Mouse (Mus musculus): Measurements from ENCODE around the gene Lamp1. TPM values are rescaled to one million over a fixed set of nuclear protein-coding genes. Genes with fewer than 3 reads are reported as not detected.

Gene Lamp1
- polyA plus RNA-seq, 1 experiment from 2014 or later, result 305 TPM

- Histone ChIP-seq H3K27me3 (replicated peaks) (no peaks in the 10 kb centered on the region), H3K4me3 (0 out of 2 replicates have a peak overlapping the region, but pooled peaks have one; percentile 1), H3K36me3 (peaks cover 27% of the 10 kb centered on the region), H3K27ac (replicated peaks) (no peak overlapping the region), H3K9me3 (no peaks in the 10 kb centered on the region), H3K4me1 (peaks cover 48% of the 10 kb centered on the region), H3K9ac (no peak overlapping the region), H3K4me2 (peak overlapping the region; percentile 22; the same call in 1 of the 2 replicates)
- no peak for ATAC-seq (ENCODE audit: extremely low read depth, insufficient number of reproducible peaks, low FRiP score, low TSS enrichment)
- WGBS, result 39% methylated on average over 1 of the region's 1 CpGs
Measured at GRCm38 (mm10) chr8:13163563-13163962, 4.6 kb downstream of the Lamp1 start.

- H3K4me3 ChIP-seq, result no peak overlapping the region
- no peak overlapping the region for H3K27ac ChIP-seq (replicated peaks)
- H3K9ac ChIP-seq, result no peak overlapping the region
- H3K27me3 ChIP-seq (replicated peaks), result no peaks in the 10 kb centered on the region
- peaks cover 55% of the 10 kb centered on the region for H3K4me1 ChIP-seq
- H3K4me2 ChIP-seq, result peak overlapping the region; percentile 9; the same call in 1 of the 2 replicates
- no peak for ATAC-seq (ENCODE audit: extremely low read depth, insufficient number of reproducible peaks, low FRiP score, low TSS enrichment)
- no peaks in the 10 kb centered on the region for H3K9me3 ChIP-seq
- 82% methylated on average over 5 of the region's 5 CpGs for WGBS
- peaks cover 35% of the 10 kb centered on the region for H3K36me3 ChIP-seq
Measured at GRCm38 (mm10) chr8:13164361-13164760, 5.4 kb downstream of the Lamp1 start.

GRCm38 (mm10) chr8:13170510-13170909 is 11.5 kb downstream of the Lamp1 start:
- peak overlapping the region; percentile 12 for H3K4me2 ChIP-seq
- H3K9ac ChIP-seq, result no peak overlapping the region; the same call in 1 of the 2 replicates

GRCm38 (mm10) chr8:13174305-13174704 is 15.3 kb downstream of the Lamp1 start:
- peaks cover 24% of the 10 kb centered on the region for H3K4me1 ChIP-seq
- H3K4me2 ChIP-seq, result no peak overlapping the region
- no peak overlapping the region for H3K27ac ChIP-seq (replicated peaks)
- no peaks in the 10 kb centered on the region for H3K27me3 ChIP-seq (replicated peaks)
- peaks cover 94% of the 10 kb centered on the region for H3K36me3 ChIP-seq
- no peak overlapping the region for H3K4me3 ChIP-seq
- no peak for ATAC-seq (ENCODE audit: extremely low read depth, insufficient number of reproducible peaks, low FRiP score, low TSS enrichment)
- WGBS, result 90% methylated on average over 4 of the region's 4 CpGs
- no peaks in the 10 kb centered on the region for H3K9me3 ChIP-seq
- no peak overlapping the region for H3K9ac ChIP-seq

More at GRCm38 (mm10) chr8:13170510-13170909, 11.5 kb downstream of the Lamp1 start:
- H3K4me1 ChIP-seq, result peaks cover 32% of the 10 kb centered on the region
- H3K27ac ChIP-seq (replicated peaks), result peak overlapping the region; percentile 79
- no peak; the same call in 1 of the 2 replicates for ATAC-seq (ENCODE audit: extremely low read depth, insufficient number of reproducible peaks, low FRiP score, low TSS enrichment)
- H3K27me3 ChIP-seq (replicated peaks), result no peaks in the 10 kb centered on the region
- H3K36me3 ChIP-seq, result peaks cover 92% of the 10 kb centered on the region
- WGBS, result 25% methylated on average over 1 of the region's 1 CpGs
- H3K4me3 ChIP-seq, result no peak overlapping the region
- no peaks in the 10 kb centered on the region for H3K9me3 ChIP-seq

GRCm38 (mm10) chr8:13174811-13175210 is 15.8 kb downstream of the Lamp1 start:
- WGBS, result 89% methylated on average over 4 of the region's 4 CpGs
- no peak overlapping the region for H3K4me2 ChIP-seq
- peaks cover 24% of the 10 kb centered on the region for H3K4me1 ChIP-seq
- H3K27me3 ChIP-seq (replicated peaks), result no peaks in the 10 kb centered on the region
- no peak for ATAC-seq (ENCODE audit: extremely low read depth, insufficient number of reproducible peaks, low FRiP score, low TSS enrichment)
- H3K9ac ChIP-seq, result no peak overlapping the region
- peaks cover 89% of the 10 kb centered on the region for H3K36me3 ChIP-seq
- no peak overlapping the region for H3K4me3 ChIP-seq
- H3K27ac ChIP-seq (replicated peaks), result no peak overlapping the region
- H3K9me3 ChIP-seq, result no peaks in the 10 kb centered on the region

GRCm38 (mm10) chr8:13175650-13176049 is 16.7 kb downstream of the Lamp1 start:
- no peaks in the 10 kb centered on the region for H3K9me3 ChIP-seq
- H3K36me3 ChIP-seq, result peaks cover 84% of the 10 kb centered on the region
- H3K27me3 ChIP-seq (replicated peaks), result no peaks in the 10 kb centered on the region
- H3K4me1 ChIP-seq, result peaks cover 25% of the 10 kb centered on the region
- 72% methylated on average over 1 of the region's 1 CpGs for WGBS
- H3K9ac ChIP-seq, result no peak overlapping the region
- H3K4me2 ChIP-seq, result no peak overlapping the region
- no peak overlapping the region for H3K27ac ChIP-seq (replicated peaks)
- no peak for ATAC-seq (ENCODE audit: extremely low read depth, insufficient number of reproducible peaks, low FRiP score, low TSS enrichment)
- no peak overlapping the region for H3K4me3 ChIP-seq

- Histone ChIP-seq H3K27ac (replicated peaks) (no peak overlapping the region), H3K9ac (no peak overlapping the region), H3K4me3 (no peak overlapping the region), H3K36me3 (peaks cover 68% of the 10 kb centered on the region), H3K4me2 (no peak overlapping the region), H3K27me3 (replicated peaks) (no peaks in the 10 kb centered on the region), H3K4me1 (peaks cover 34% of the 10 kb centered on the region), H3K9me3 (no peaks in the 10 kb centered on the region)
- WGBS, result 86% methylated on average over 7 of the region's 7 CpGs
- ATAC-seq (ENCODE audit: extremely low read depth, insufficient number of reproducible peaks, low FRiP score, low TSS enrichment), result no peak
Measured at GRCm38 (mm10) chr8:13177173-13177852, 18.4 kb downstream of the Lamp1 start.

- Histone ChIP-seq H3K4me2 (no peak overlapping the region), H3K36me3 (peaks cover 64% of the 10 kb centered on the region), H3K9ac (no peak overlapping the region), H3K9me3 (no peaks in the 10 kb centered on the region), H3K27me3 (replicated peaks) (no peaks in the 10 kb centered on the region), H3K4me1 (peaks cover 36% of the 10 kb centered on the region), H3K4me3 (no peak overlapping the region), H3K27ac (replicated peaks) (no peak overlapping the region)
- 86% methylated on average over 5 of the region's 5 CpGs for WGBS
- ATAC-seq (ENCODE audit: extremely low read depth, insufficient number of reproducible peaks, low FRiP score, low TSS enrichment), result no peak
Measured at GRCm38 (mm10) chr8:13178137-13178536, 19.2 kb downstream of the Lamp1 start.

- ATAC-seq (ENCODE audit: extremely low read depth, insufficient number of reproducible peaks, low FRiP score, low TSS enrichment), result no peak
- H3K4me1 ChIP-seq, result peaks cover 36% of the 10 kb centered on the region
- 59% methylated on average over 6 of the region's 6 CpGs for WGBS
- no peak overlapping the region for H3K4me2 ChIP-seq
- H3K36me3 ChIP-seq, result peaks cover 50% of the 10 kb centered on the region
- no peak overlapping the region for H3K4me3 ChIP-seq
- peak overlapping the region; percentile 29 for H3K27ac ChIP-seq (replicated peaks)
- H3K9ac ChIP-seq, result peak overlapping the region; percentile 29; the same call in 1 of the 2 replicates
- H3K27me3 ChIP-seq (replicated peaks), result no peaks in the 10 kb centered on the region
- no peaks in the 10 kb centered on the region for H3K9me3 ChIP-seq
Measured at GRCm38 (mm10) chr8:13179482-13179881, 20.5 kb downstream of the Lamp1 start.

GRCm38 (mm10) chr8:13179948-13180347 is 21.0 kb downstream of the Lamp1 start:
- Histone ChIP-seq H3K27me3 (replicated peaks) (no peaks in the 10 kb centered on the region), H3K36me3 (peaks cover 48% of the 10 kb centered on the region), H3K9ac (peak overlapping the region; percentile 29; the same call in 1 of the 2 replicates), H3K4me1 (peaks cover 36% of the 10 kb centered on the region), H3K9me3 (no peaks in the 10 kb centered on the region), H3K4me2 (no peak overlapping the region), H3K4me3 (no peak overlapping the region), H3K27ac (replicated peaks) (peak overlapping the region; percentile 29)
- 64% methylated on average over 7 of the region's 7 CpGs for WGBS
- no peak for ATAC-seq (ENCODE audit: extremely low read depth, insufficient number of reproducible peaks, low FRiP score, low TSS enrichment)

GRCm38 (mm10) chr8:13180408-13180807 is 21.4 kb downstream of the Lamp1 start:
- Histone ChIP-seq H3K27ac (replicated peaks) (peak overlapping the region; percentile 82), H3K9me3 (no peaks in the 10 kb centered on the region), H3K4me3 (no peak overlapping the region), H3K27me3 (replicated peaks) (no peaks in the 10 kb centered on the region), H3K36me3 (peaks cover 48% of the 10 kb centered on the region), H3K4me2 (no peak overlapping the region), H3K4me1 (peaks cover 36% of the 10 kb centered on the region), H3K9ac (peak overlapping the region; percentile 48; the same call in 1 of the 2 replicates)
- no peak for ATAC-seq (ENCODE audit: extremely low read depth, insufficient number of reproducible peaks, low FRiP score, low TSS enrichment)
- 72% methylated on average over 9 of the region's 9 CpGs for WGBS

All from heart, embryonic 13.5 days (tissue).